Comparison of ENCODE assay signal across 25 mouse cellular contexts in genomic region chr5:63170493-63170892, GRCm38 (mm10).
"Had no signal": no experiment of that assay in that cellular context is flagged by ENCODE, and none has a peak within 500 bp of the region (broad histone marks: within the 10 kb centered on the region; RNA-seq: fewer than 3 reads in every experiment).

No protein-coding gene starts in this region.

- DNase-seq: gastrocnemius, adult 2 months; gastrocnemius, postnatal 10 days; gastrocnemius, postnatal 25 days; heart, adult 18-20 months; heart, postnatal 10 days; kidney, adult 11 months; kidney, adult 2 months; kidney, adult 9 months; kidney, postnatal 14 days; kidney, postnatal 36 days; layer of hippocampus, adult 9-11 months; layer of hippocampus, postnatal 36 days; left cerebral cortex, postnatal 4 days had no signal

- ATAC-seq: intestine, embryonic 16.5 days; liver, embryonic 12.5 days had no signal

- H3K27ac ChIP-seq: gastrocnemius, adult 2 months; heart, embryonic 10.5 days; hindbrain, embryonic 15.5 days; hindbrain, postnatal 0 days; kidney, embryonic 15.5 days; kidney, postnatal 0 days; limb, embryonic 13.5 days; limb, embryonic 15.5 days; liver, embryonic 12.5 days; liver, embryonic 14.5 days had no signal

- H3K4me3 ChIP-seq: gastrocnemius, adult 2 months; heart, embryonic 10.5 days; heart, embryonic 12.5 days; hindbrain, embryonic 13.5 days; hindbrain, embryonic 15.5 days; kidney, embryonic 15.5 days; limb, embryonic 13.5 days; limb, embryonic 15.5 days; liver, embryonic 12.5 days had no signal
